Mouse (Mus musculus): ENCODE data around the gene Mfrp. TPM values are rescaled to one million over a fixed set of nuclear protein-coding genes. Genes with fewer than 3 reads are reported as not detected.
A peak's percentile ranks its signal among the peaks of the same experiment; 100 is the strongest.

Gene Mfrp
- total RNA-seq, 2 experiments from 2014 or later: not detected

DNA sequence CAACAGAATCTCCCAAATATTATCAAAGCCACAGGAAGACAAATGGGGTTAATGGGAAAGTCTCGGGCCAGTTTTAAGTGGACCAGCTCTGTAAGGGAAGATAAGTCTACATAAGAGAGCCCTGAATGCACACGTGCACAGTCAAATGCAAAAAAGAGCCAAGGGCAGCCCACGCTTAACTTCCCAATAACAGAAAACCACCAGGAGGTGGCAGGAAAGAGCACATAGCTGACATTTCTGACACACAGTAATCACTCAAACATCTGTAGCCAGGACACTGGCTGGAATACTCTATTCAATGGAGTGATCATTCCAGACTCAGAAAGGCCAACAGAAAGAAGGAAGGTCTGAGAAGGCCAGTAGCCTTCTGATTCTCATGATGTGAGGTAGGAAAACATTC lies 45.8 kb downstream of the Mfrp start:
- peak in 1 of 2 experiments; percentile 57 for DNase-seq

More for the DNA sequence above, 45.8 kb downstream of the Mfrp start:
- intact Hi-C loops (cut with DNase I): no loop called here

Other genes starting within 250 kb of the Mfrp start
- 10 to 100 TPM; 27.1 to 57.0 TPM for gene Thy1, start 58.3 kb upstream of the Mfrp start, total RNA-seq (2021)
- 100 to 1,000 TPM; 149 to 157 TPM for gene Usp2, start 34.7 kb upstream of the Mfrp start, total RNA-seq (2021)
- 10 to 100 TPM; 15.2 to 19.5 TPM for gene C1qtnf5, start 5.5 kb downstream of the Mfrp start, total RNA-seq (2021)
- gene Gm49380, start 11.8 kb downstream of the Mfrp start, total RNA-seq (2021): under 1 TPM in 1 of 2 experiments, not detected in 1; 0.12 TPM
- 10 to 100 TPM; 10.1 to 11.3 TPM for gene Rnf26, start 11.8 kb downstream of the Mfrp start, total RNA-seq (2021)
- 10 to 100 TPM; 81.2 to 82.3 TPM for gene Mcam, start 32.7 kb downstream of the Mfrp start, total RNA-seq (2021)
- gene Cbl, start 132.3 kb downstream of the Mfrp start, total RNA-seq (2021): 10 to 100 TPM; 26.4 to 31.2 TPM
- 1 to 10 TPM in 1 of 2 experiments, not detected in 1; 1.1 TPM for gene Ccdc153, start 138.9 kb downstream of the Mfrp start, total RNA-seq (2021)
- gene Pdzd3, start 149.7 kb downstream of the Mfrp start, total RNA-seq (2021): 1 to 10 TPM; 2.0 to 2.8 TPM
- 10 to 100 TPM; 17.3 TPM for gene Nlrx1, start 166.9 kb downstream of the Mfrp start, total RNA-seq (2021)
- under 1 TPM; 0.72 to 0.73 TPM for gene Abcg4, start 186.9 kb downstream of the Mfrp start, total RNA-seq (2021)
- 10 to 100 TPM; 11.0 to 11.4 TPM for gene Hinfp, start 203.9 kb downstream of the Mfrp start, total RNA-seq (2021)
- gene C2cd2l, start 218.6 kb downstream of the Mfrp start, total RNA-seq (2021): 10 to 100 TPM; 15.8 to 16.6 TPM
- gene Dpagt1, start 224.3 kb downstream of the Mfrp start, total RNA-seq (2021): 10 to 100 TPM; 18.8 to 21.0 TPM
- 10 to 100 TPM; 21.6 to 35.0 TPM for gene H2afx, start 233.0 kb downstream of the Mfrp start, total RNA-seq (2021)
- 10 to 100 TPM; 44.4 to 46.8 TPM for gene Hmbs, start 242.5 kb downstream of the Mfrp start, total RNA-seq (2021)